Comparison of ENCODE assay signal across 8 mouse cellular contexts in the genomic region with DNA sequence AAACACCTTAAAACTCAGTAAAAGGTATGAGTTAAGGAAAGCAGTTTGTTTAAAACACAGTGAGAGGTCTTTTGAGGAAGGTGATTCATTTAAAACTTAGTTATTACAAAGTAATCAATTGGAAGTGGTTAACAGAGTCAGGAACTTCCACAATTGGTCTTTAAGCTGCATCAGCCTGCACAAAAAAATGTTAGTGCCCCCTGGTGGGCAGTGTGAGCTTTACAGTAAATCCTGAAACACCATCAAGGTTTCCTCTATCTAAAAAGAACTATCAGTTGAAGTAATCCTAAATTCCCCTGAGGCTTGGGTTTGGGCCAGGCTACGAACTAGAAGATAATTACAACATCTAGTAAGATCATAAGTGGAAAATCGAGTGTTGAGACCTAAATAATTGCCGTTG. TPM values are rescaled to one million over a fixed set of nuclear protein-coding genes. Genes with fewer than 3 reads are reported as not detected.
DNase-seq lines count a peak whose midpoint lies in the region; ATAC-seq and TF ChIP-seq lines count a peak whose summit lies in the region.

No protein-coding gene starts in this region.

- no peak for TF ChIP-seq EP300 in CH12.LX (IDR thresholded peaks at IDR 0.05; ENCODE audit: low read length)

- H3K4me2 ChIP-seq in CH12.LX (ENCODE audit: insufficient read depth, low read depth, poor library complexity, severe bottlenecking), result no peak overlapping the region

- H3K27me3 ChIP-seq in CH12.LX (replicated peaks), result no peaks in the 10 kb centered on the region

- in situ Hi-C loops in CH12.LX (cut with MboI; ENCODE audit: low pct_ligation_motif_present, low pct_unique_long_range_greater_than_20kb, low sequenced_read_pairs), result no loop called here

- H3K79me2 ChIP-seq in CH12.LX (replicated peaks; ENCODE audit: control insufficient read depth, extremely low read depth, insufficient read depth, poor library complexity, severe bottlenecking), result no peaks in the 10 kb centered on the region

- peak; percentile 44 to 84 for TF ChIP-seq CTCF in CH12.LX (conservative IDR thresholded peaks at IDR 0.05 in 1 of 2, IDR thresholded peaks at IDR 0.05 in 1 of 2; ENCODE audit: low read depth in 2 of 2, low read length in 2 of 2)

- intact Hi-C loops in heart, postnatal 25 days (cut with DNase I), result loop anchor here (5.0 kb wide), 2 partner anchors 69 to 451 kb away; a partner anchor contains a TSS

- H3K4me1 ChIP-seq in CH12.LX (ENCODE audit: control insufficient read depth in 1 of 2, insufficient read depth in 2 of 2), result peaks cover 0 to 5% of the 10 kb centered on the region in 2 experiments; a peak in 1 of 4 replicates

- TF ChIP-seq POLR2A in CH12.LX (IDR thresholded peaks at IDR 0.05; ENCODE audit: low read depth, low read length), result no peak

- DNase-seq in heart, adult 8-10 months (ENCODE audit: low spot score), result peak; percentile 66
- DNase-seq in heart, postnatal 25 days (ENCODE audit: low spot score), result no peak
- DNase-seq in CH12.LX (ENCODE audit: extremely low read depth), result peak; percentile 68
- DNase-seq in c-Kit-positive CD71-negative TER-119-negative erythroid progenitor cells, embryonic 14.5 days (ENCODE audit: low read depth), result peak; percentile 66
- peak; percentile 57 for DNase-seq in forelimb bud, embryonic 11.5 days (ENCODE audit: low read depth, low spot score)
- DNase-seq in layer of hippocampus, postnatal 10 days (ENCODE audit: low spot score in 2 of 2), result peak; percentile 79 to 80
- DNase-seq in testis, postnatal 10 days (ENCODE audit: low spot score), result peak; percentile 78

- peak; percentile 72 for TF ChIP-seq RAD21 in CH12.LX (IDR thresholded peaks at IDR 0.05; ENCODE audit: low read depth, low read length)

- dilution Hi-C loops in CH12.LX (cut with MboI; ENCODE audit: extremely low pct_ligation_motif_present, extremely low pct_unique_long_range_greater_than_20kb, low sequenced_read_pairs), result no loop called here

- H3K9ac ChIP-seq in CH12.LX (ENCODE audit: insufficient read depth, low read depth), result no peak overlapping the region

- H3K9me3 ChIP-seq in CH12.LX (replicated peaks; ENCODE audit: low read length), result no peaks in the 10 kb centered on the region

- H3K27ac ChIP-seq in CH12.LX (ENCODE audit: insufficient read depth, low read depth), result no peak overlapping the region

- H3K4me3 ChIP-seq in CH12.LX (replicated peaks in 1 of 3; ENCODE audit: low read depth in 2 of 3, low read length in 2 of 3, poor library complexity in 1 of 3), result no peak overlapping the region

- no peaks in the 10 kb centered on the region for H3K36me3 ChIP-seq in CH12.LX (replicated peaks in 1 of 2; ENCODE audit: control insufficient read depth in 1 of 2, insufficient read depth in 1 of 2, low read length in 1 of 2)

- peak; percentile 64 for ATAC-seq in megakaryocyte-erythroid progenitor cell, adult 5-6 weeks (replicated peaks; ENCODE audit: low FRiP score, low TSS enrichment, poor library complexity, severe bottlenecking)

TF ChIP-seq in CH12.LX, 34 proteins besides CTCF, POLR2A, EP300 and RAD21:
- TF ChIP-seq MXI1 (IDR thresholded peaks at IDR 0.05; ENCODE audit: low read depth, low read length) (no peak), BHLHE40 (IDR thresholded peaks at IDR 0.05; ENCODE audit: low read depth, low read length) (no peak), E2F4 (IDR thresholded peaks at IDR 0.05; ENCODE audit: insufficient replicate concordance, low read depth, low read length) (no peak), SMC3 (IDR thresholded peaks at IDR 0.05; ENCODE audit: low read depth, low read length) (peak; percentile 87), USF2 (conservative IDR thresholded peaks at IDR 0.05; ENCODE audit: low read depth, low read length) (no peak), USF1 (IDR thresholded peaks at IDR 0.05; ENCODE audit: low read depth, low read length) (no peak), UBTF (IDR thresholded peaks at IDR 0.05; ENCODE audit: low read depth, low read length) (no peak), GABPA (IDR thresholded peaks at IDR 0.05; ENCODE audit: insufficient replicate concordance, low read depth, low read length) (no peak), RCOR1 (conservative IDR thresholded peaks at IDR 0.05; ENCODE audit: low read depth, low read length) (no peak), ZC3H11A (IDR thresholded peaks at IDR 0.05; ENCODE audit: low read depth, low read length) (peak; percentile 22; the same call in 1 of the 2 replicates), PAX5 (IDR thresholded peaks at IDR 0.05; ENCODE audit: low read length) (no peak), MYC (IDR thresholded peaks at IDR 0.05; ENCODE audit: low read depth, low read length) (0 out of 2 replicates have a peak, but pooled peaks have one; percentile 30), IRF4 (IDR thresholded peaks at IDR 0.05; ENCODE audit: low read depth, low read length) (no peak), MEF2A (IDR thresholded peaks at IDR 0.05; ENCODE audit: borderline replicate concordance, low read depth, low read length) (no peak), JUN (IDR thresholded peaks at IDR 0.05; ENCODE audit: insufficient read depth, low read depth, low read length) (no peak), HCFC1 (IDR thresholded peaks at IDR 0.05; ENCODE audit: low read depth, low read length) (no peak), JUND (conservative IDR thresholded peaks at IDR 0.05; ENCODE audit: low read depth, low read length) (0 out of 2 replicates have a peak, but pooled peaks have one; percentile 29), MAX (IDR thresholded peaks at IDR 0.05; ENCODE audit: low read length) (no peak), CHD2 (IDR thresholded peaks at IDR 0.05; ENCODE audit: low read length) (no peak)

RNA-seq across cellular contexts. Expression of a gene that starts 21.0 kb away (rescaled TPM):
- total RNA-seq in heart, adult 8-10 months (2022), result 10 to 100 TPM; 19.9 to 22.8 (median 21.4) TPM
- 10 to 100 TPM; 15.1 to 19.1 TPM for total RNA-seq in heart, postnatal 25 days (2021)
- total RNA-seq in CH12.LX (2012; rRNA removed), result 0.47 and 0.50 TPM in 2 replicates
- 0.36 and 0.38 TPM in 2 replicates for total RNA-seq in CH12.LX (2014; rRNA removed)
- polyA plus RNA-seq in CH12.LX (2012; ENCODE audit: insufficient read length, low read depth), result 0.63 and 0.89 TPM in 2 replicates
- 10 to 100 TPM; 68.2 to 69.5 TPM for total RNA-seq in layer of hippocampus, postnatal 10 days (2021)
- 3.3 and 5.1 TPM in 2 replicates for total RNA-seq in megakaryocyte-erythroid progenitor cell, adult 5-6 weeks (2014; fragmentation: Nextera tagmentation)
- 3.5 and 5.9 TPM in 2 replicates for total RNA-seq in megakaryocyte-erythroid progenitor cell, adult 5-6 weeks (2017)
